Mouse (Mus musculus): ENCODE measurements around the gene Nadsyn1. TPM values are rescaled to one million over a fixed set of nuclear protein-coding genes. Genes with fewer than 3 reads are reported as not detected.

The Nadsyn1 gene
- polyA plus RNA-seq, 1 experiment from 2014 or later = 12.3 TPM

- 43% methylated on average over 5 of the region's 5 CpGs for WGBS
- peaks cover 12% of the 10 kb centered on the region; the same call in 1 of the 2 replicates for H3K27me3 ChIP-seq (replicated peaks; ENCODE audit: control insufficient read depth, insufficient read depth, low read length)
- DNase-seq (ENCODE audit: low spot score) (peak; percentile 79), ATAC-seq (replicated peaks; ENCODE audit: low FRiP score, low TSS enrichment, low read depth) (no peak)
- H3K4me1 ChIP-seq (replicated peaks; ENCODE audit: control insufficient read depth, insufficient read depth, low read length) = 0 out of 2 replicates have a peak, but pooled peaks cover 3% of the 10 kb centered on the region
- no peak overlapping the region for H3K4me2 ChIP-seq (ENCODE audit: low read length)
- H3K36me3 ChIP-seq (ENCODE audit: control insufficient read depth, insufficient read depth, low read length) = no peaks in the 10 kb centered on the region
- no peak overlapping the region for H3K27ac ChIP-seq (ENCODE audit: low read depth)
- H3K9ac ChIP-seq (ENCODE audit: low read length) = no peak overlapping the region
- no peak overlapping the region for H3K4me3 ChIP-seq (ENCODE audit: low read depth, low read length)
- no peaks in the 10 kb centered on the region for H3K9me3 ChIP-seq (ENCODE audit: control insufficient read depth, low read length)
Observed at GRCm38 (mm10) chr7:143753990-143754715, 68.5 kb downstream of the Nadsyn1 start.

- no peak overlapping the region for H3K27ac ChIP-seq (ENCODE audit: low read depth)
- no peaks in the 10 kb centered on the region for H3K9me3 ChIP-seq (ENCODE audit: control insufficient read depth, low read length)
- 0 out of 2 replicates have a peak, but pooled peaks cover 3% of the 10 kb centered on the region for H3K4me1 ChIP-seq (replicated peaks; ENCODE audit: control insufficient read depth, insufficient read depth, low read length)
- no peak for DNase-seq (ENCODE audit: low spot score)
- H3K27me3 ChIP-seq (replicated peaks; ENCODE audit: control insufficient read depth, insufficient read depth, low read length) = peaks cover 12% of the 10 kb centered on the region; the same call in 1 of the 2 replicates
- H3K4me2 ChIP-seq (ENCODE audit: low read length) = no peak overlapping the region
- ATAC-seq (replicated peaks; ENCODE audit: low FRiP score, low TSS enrichment, low read depth) = no peak
- WGBS = 81% methylated on average over 3 of the region's 3 CpGs
- H3K36me3 ChIP-seq (ENCODE audit: control insufficient read depth, insufficient read depth, low read length) = no peaks in the 10 kb centered on the region
- no peak overlapping the region for H3K9ac ChIP-seq (ENCODE audit: low read length)
- no peak overlapping the region for H3K4me3 ChIP-seq (ENCODE audit: low read depth, low read length)
Observed at GRCm38 (mm10) chr7:143752606-143753005, 70.0 kb downstream of the Nadsyn1 start.

- DNase-seq (ENCODE audit: low spot score) (peak; percentile 42), ATAC-seq (replicated peaks; ENCODE audit: low FRiP score, low TSS enrichment, low read depth) (no peak)
- 0 out of 2 replicates have a peak, but pooled peaks cover 3% of the 10 kb centered on the region for H3K4me1 ChIP-seq (replicated peaks; ENCODE audit: control insufficient read depth, insufficient read depth, low read length)
- no peak overlapping the region for H3K4me2 ChIP-seq (ENCODE audit: low read length)
- WGBS = 56% methylated on average over 4 of the region's 4 CpGs
- no peaks in the 10 kb centered on the region for H3K36me3 ChIP-seq (ENCODE audit: control insufficient read depth, insufficient read depth, low read length)
- peaks cover 12% of the 10 kb centered on the region; the same call in 1 of the 2 replicates for H3K27me3 ChIP-seq (replicated peaks; ENCODE audit: control insufficient read depth, insufficient read depth, low read length)
- no peaks in the 10 kb centered on the region for H3K9me3 ChIP-seq (ENCODE audit: control insufficient read depth, low read length)
- H3K27ac ChIP-seq (ENCODE audit: low read depth) = no peak overlapping the region
- H3K4me3 ChIP-seq (ENCODE audit: low read depth, low read length) = no peak overlapping the region
- H3K9ac ChIP-seq (ENCODE audit: low read length) = no peak overlapping the region
Observed at GRCm38 (mm10) chr7:143752056-143752455, 70.6 kb downstream of the Nadsyn1 start.

DNA sequence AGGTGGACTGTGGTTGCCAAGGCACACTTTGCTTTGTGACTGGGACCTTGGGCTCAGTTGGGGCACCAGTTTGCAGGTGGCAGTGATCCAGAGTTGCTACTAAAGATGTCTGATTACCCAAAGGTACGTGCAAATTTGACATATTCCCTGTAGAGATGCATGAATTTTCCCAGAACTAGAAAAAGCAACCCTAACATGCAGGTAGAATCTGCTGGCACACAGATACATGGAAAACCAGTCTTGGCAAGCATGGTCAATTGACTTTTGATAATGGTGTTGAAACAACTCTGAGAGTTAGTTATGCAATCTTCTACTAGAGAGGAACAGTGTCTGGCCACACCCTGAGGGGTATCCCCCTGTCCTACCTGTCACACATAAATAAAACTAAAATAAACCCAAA lies 71.3 kb downstream of the Nadsyn1 start:
- no peak overlapping the region for H3K9ac ChIP-seq (ENCODE audit: low read length)
- no peak overlapping the region for H3K4me3 ChIP-seq (ENCODE audit: low read depth, low read length)
- DNase-seq (ENCODE audit: low spot score) (no peak), ATAC-seq (replicated peaks; ENCODE audit: low FRiP score, low TSS enrichment, low read depth) (no peak)
- WGBS = 82% methylated on average over 1 of the region's 1 CpGs
- H3K4me2 ChIP-seq (ENCODE audit: low read length) = no peak overlapping the region
- H3K27ac ChIP-seq (ENCODE audit: low read depth) = no peak overlapping the region
- no peaks in the 10 kb centered on the region for H3K9me3 ChIP-seq (ENCODE audit: control insufficient read depth, low read length)
- H3K36me3 ChIP-seq (ENCODE audit: control insufficient read depth, insufficient read depth, low read length) = no peaks in the 10 kb centered on the region
- H3K27me3 ChIP-seq (replicated peaks; ENCODE audit: control insufficient read depth, insufficient read depth, low read length) = peaks cover 12% of the 10 kb centered on the region; the same call in 1 of the 2 replicates
- 0 out of 2 replicates have a peak, but pooled peaks cover 1% of the 10 kb centered on the region for H3K4me1 ChIP-seq (replicated peaks; ENCODE audit: control insufficient read depth, insufficient read depth, low read length)

DNA sequence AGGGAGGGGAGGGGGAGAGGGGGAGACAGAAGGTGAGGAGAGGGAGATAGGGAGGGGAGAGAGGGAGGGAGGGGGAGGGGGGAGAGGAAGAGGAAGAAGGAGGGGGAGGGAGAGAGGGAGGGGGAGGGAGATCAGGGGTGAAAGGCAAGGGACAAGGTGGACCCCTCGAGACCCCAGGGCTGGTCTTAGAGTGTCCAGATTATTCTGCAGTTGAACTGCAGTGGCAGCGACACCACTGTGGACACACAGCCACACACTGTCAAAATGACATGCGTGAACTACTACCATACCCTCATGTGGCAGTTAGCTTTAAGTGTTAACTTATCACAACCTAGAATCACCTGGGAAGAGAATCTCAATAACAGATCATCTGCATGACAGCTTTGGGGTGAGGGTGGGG lies 73.6 kb downstream of the Nadsyn1 start:
- DNase-seq (ENCODE audit: low spot score) = no peak
- Histone ChIP-seq H3K4me3 (ENCODE audit: low read depth, low read length) (no peak overlapping the region), H3K27me3 (replicated peaks; ENCODE audit: control insufficient read depth, insufficient read depth, low read length) (no peaks in the 10 kb centered on the region), H3K4me2 (ENCODE audit: low read length) (no peak overlapping the region), H3K9ac (ENCODE audit: low read length) (no peak overlapping the region), H3K27ac (ENCODE audit: low read depth) (no peak overlapping the region), H3K36me3 (ENCODE audit: control insufficient read depth, insufficient read depth, low read length) (no peaks in the 10 kb centered on the region), H3K4me1 (replicated peaks; ENCODE audit: control insufficient read depth, insufficient read depth, low read length) (no peaks in the 10 kb centered on the region), H3K9me3 (ENCODE audit: control insufficient read depth, low read length) (no peaks in the 10 kb centered on the region)
- ATAC-seq (replicated peaks; ENCODE audit: low FRiP score, low TSS enrichment, low read depth) = no peak
- WGBS = 72% methylated on average over 3 of the region's 3 CpGs

DNA sequence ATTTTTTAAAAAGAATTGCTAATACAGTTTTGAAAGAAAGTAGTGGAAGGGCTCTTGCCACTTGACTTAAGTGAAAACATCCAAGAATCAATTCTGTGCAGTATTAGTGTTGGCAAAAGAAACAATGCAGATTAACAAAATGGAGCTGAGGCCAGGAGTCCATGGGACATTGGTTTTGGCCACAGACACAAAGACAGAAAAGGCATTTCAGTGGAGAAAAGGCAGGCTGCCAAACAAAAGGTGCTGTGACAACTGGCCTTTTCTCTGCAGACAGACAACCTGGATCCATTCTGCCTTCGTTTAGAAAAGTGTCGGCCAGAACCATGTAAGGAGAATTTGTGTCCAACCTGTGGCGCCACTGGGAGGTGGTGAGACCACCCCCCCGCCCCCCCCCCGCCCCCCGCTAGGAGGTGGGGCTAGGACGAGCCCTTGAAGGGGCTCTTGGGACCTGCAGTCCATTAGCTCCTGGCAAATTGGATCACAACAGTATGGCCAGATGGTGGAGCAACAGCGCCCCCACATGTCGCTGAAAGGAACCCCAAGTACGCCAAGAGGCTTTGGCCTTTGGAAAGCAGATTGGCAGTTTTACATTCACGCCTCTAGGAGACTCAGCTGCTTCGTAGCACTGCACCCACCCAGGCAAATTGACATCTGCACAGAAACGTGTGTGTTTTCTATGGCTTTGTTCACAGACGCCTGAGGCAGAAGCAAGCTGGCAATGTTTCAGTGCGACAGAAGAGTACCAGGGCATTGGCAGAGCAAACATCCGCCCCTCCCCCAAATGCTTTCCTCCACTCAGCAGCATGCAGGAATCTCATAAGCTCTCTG lies 74.4 kb downstream of the Nadsyn1 start:
- peak; percentile 70 for ATAC-seq (replicated peaks; ENCODE audit: low FRiP score, low TSS enrichment, low read depth)
- Histone ChIP-seq H3K9me3 (ENCODE audit: control insufficient read depth, low read length) (no peaks in the 10 kb centered on the region), H3K9ac (ENCODE audit: low read length) (peak overlapping the region; percentile 29; the same call in 1 of the 2 replicates), H3K27me3 (replicated peaks; ENCODE audit: control insufficient read depth, insufficient read depth, low read length) (no peaks in the 10 kb centered on the region), H3K4me3 (ENCODE audit: low read depth, low read length) (no peak overlapping the region), H3K36me3 (ENCODE audit: control insufficient read depth, insufficient read depth, low read length) (no peaks in the 10 kb centered on the region), H3K4me2 (ENCODE audit: low read length) (peak overlapping the region; percentile 40), H3K27ac (ENCODE audit: low read depth) (no peak overlapping the region), H3K4me1 (replicated peaks; ENCODE audit: control insufficient read depth, insufficient read depth, low read length) (no peaks in the 10 kb centered on the region)
- peak; percentile 97 for DNase-seq (ENCODE audit: low spot score)
- 4% methylated on average over 16 of the region's 16 CpGs for WGBS

Small RNA genes within 50 kb of the gene (microRNA-seq; reads per million reads assigned to microRNA genes)
- gene Gm22064 = not detected

Other genes starting within 250 kb of the Nadsyn1 start
- 53.9 and 56.5 TPM in 2 replicates for gene Cars, start 222.8 kb downstream of the Nadsyn1 start, polyA plus RNA-seq (2014; fragmentation: Nextera tagmentation; extraction: Ambion mirVana)
- 0.30 and 0.55 TPM in 2 replicates for gene Tnfrsf26, start 194.1 kb downstream of the Nadsyn1 start, polyA plus RNA-seq (2014; fragmentation: Nextera tagmentation; extraction: Ambion mirVana)
- 8.6 and 9.1 TPM in 2 replicates for gene Tnfrsf22, start 173.2 kb downstream of the Nadsyn1 start, polyA plus RNA-seq (2014; fragmentation: Nextera tagmentation; extraction: Ambion mirVana)
- 1.0 and 1.1 TPM in 2 replicates for gene Tnfrsf23, start 137.0 kb downstream of the Nadsyn1 start, polyA plus RNA-seq (2014; fragmentation: Nextera tagmentation; extraction: Ambion mirVana)
- gene Osbpl5, start 65.9 kb downstream of the Nadsyn1 start, polyA plus RNA-seq (2014; fragmentation: Nextera tagmentation; extraction: Ambion mirVana) = 34.9 and 39.7 TPM in 2 replicates
- gene Mrgprg, start 55.9 kb downstream of the Nadsyn1 start, polyA plus RNA-seq (2014; fragmentation: Nextera tagmentation; extraction: Ambion mirVana) = not detected in 2 replicates
- 2.3 and 2.4 TPM in 2 replicates for gene Mrgpre, start 38.3 kb downstream of the Nadsyn1 start, polyA plus RNA-seq (2014; fragmentation: Nextera tagmentation; extraction: Ambion mirVana)
- 80.4 and 84.3 TPM in 2 replicates for gene Dhcr7, start 296 bp upstream of the Nadsyn1 start, polyA plus RNA-seq (2014; fragmentation: Nextera tagmentation; extraction: Ambion mirVana)
- not detected in 2 replicates for gene Gm498, start 44.0 kb upstream of the Nadsyn1 start, polyA plus RNA-seq (2014; fragmentation: Nextera tagmentation; extraction: Ambion mirVana)
- gene Shank2, start 179.1 kb upstream of the Nadsyn1 start, polyA plus RNA-seq (2014; fragmentation: Nextera tagmentation; extraction: Ambion mirVana) = 0.78 and 1.7 TPM in 2 replicates